Comparison of ENCODE assay signal across 11 mouse cellular contexts in genomic region chr4:98008814-98009368, GRCm38 (mm10).
A peak's percentile ranks its signal among the peaks of the same experiment; 100 is the strongest.
DNase-seq lines count a peak whose midpoint lies in the region; ATAC-seq lines count a peak whose summit lies in the region.
"Had no signal": no experiment of that assay in that cellular context is flagged by ENCODE, and none has a peak within 500 bp of the region (broad histone marks: within the 10 kb centered on the region; RNA-seq: fewer than 3 reads in every experiment).

No protein-coding gene starts in this region.

- H3K27ac ChIP-seq in hindbrain, embryonic 12.5 days = peak overlapping the region; percentile 25; the same call in 1 of the 2 replicates
- H3K27ac ChIP-seq in hindbrain, embryonic 10.5 days = no peak overlapping the region
- H3K27ac ChIP-seq in midbrain, embryonic 14.5 days (replicated peaks; ENCODE audit: low read depth, low read length) = no peak overlapping the region; the same call in 1 of the 2 replicates
- no peak overlapping the region for H3K27ac ChIP-seq in midbrain, embryonic 10.5 days (replicated peaks)
- H3K27ac ChIP-seq in forebrain, embryonic 16.5 days (ENCODE audit: low read length) = peak overlapping the region; percentile 80
- H3K27ac ChIP-seq in neural tube, embryonic 15.5 days (replicated peaks) = peak overlapping the region; percentile 68
- H3K27ac ChIP-seq: midbrain, embryonic 12.5 days had no signal

- DNase-seq in hindbrain, embryonic 10.5 days (ENCODE audit: low spot score) = no peak
- DNase-seq in midbrain, embryonic 14.5 days = peak; percentile 45
- no peak for DNase-seq in midbrain, embryonic 10.5 days (ENCODE audit: low spot score)
- no peak for DNase-seq in left cerebral cortex, adult 9 months (ENCODE audit: low spot score in 2 of 2)
- DNase-seq in c-Kit-positive CD71-positive TER-119-positive erythroid progenitor cells, embryonic 14.5 days (ENCODE audit: low spot score) = no peak
- DNase-seq: embryo, embryonic 11 days; thymus, postnatal 4 days had no signal

- H3K27me3 ChIP-seq in hindbrain, embryonic 12.5 days = no peaks in the 10 kb centered on the region
- H3K27me3 ChIP-seq in hindbrain, embryonic 10.5 days (ENCODE audit: insufficient read depth, poor library complexity, severe bottlenecking) = no peaks in the 10 kb centered on the region
- no peaks in the 10 kb centered on the region for H3K27me3 ChIP-seq in midbrain, embryonic 14.5 days (ENCODE audit: control insufficient read depth, insufficient read depth, low read length)
- peaks cover 6% of the 10 kb centered on the region; the same call in 1 of the 2 replicates for H3K27me3 ChIP-seq in midbrain, embryonic 10.5 days (ENCODE audit: low read depth, poor library complexity, severe bottlenecking)
- no peaks in the 10 kb centered on the region for H3K27me3 ChIP-seq in forebrain, embryonic 16.5 days (replicated peaks; ENCODE audit: control insufficient read depth, insufficient read depth, low read length)
- no peaks in the 10 kb centered on the region for H3K27me3 ChIP-seq in neural tube, embryonic 15.5 days (replicated peaks)
- H3K27me3 ChIP-seq: midbrain, embryonic 12.5 days had no signal

- H3K36me3 ChIP-seq in hindbrain, embryonic 12.5 days = no peaks in the 10 kb centered on the region
- no peaks in the 10 kb centered on the region for H3K36me3 ChIP-seq in hindbrain, embryonic 10.5 days
- no peaks in the 10 kb centered on the region for H3K36me3 ChIP-seq in midbrain, embryonic 14.5 days (ENCODE audit: control insufficient read depth, insufficient read depth, low read length)
- H3K36me3 ChIP-seq in midbrain, embryonic 10.5 days = no peaks in the 10 kb centered on the region
- H3K36me3 ChIP-seq in forebrain, embryonic 16.5 days (ENCODE audit: control insufficient read depth, insufficient read depth) = no peaks in the 10 kb centered on the region
- H3K36me3 ChIP-seq in neural tube, embryonic 15.5 days = no peaks in the 10 kb centered on the region
- H3K36me3 ChIP-seq: midbrain, embryonic 12.5 days had no signal

- H3K4me1 ChIP-seq in hindbrain, embryonic 12.5 days = peaks cover 13% of the 10 kb centered on the region
- peaks cover 13% of the 10 kb centered on the region for H3K4me1 ChIP-seq in hindbrain, embryonic 10.5 days (replicated peaks)
- H3K4me1 ChIP-seq in midbrain, embryonic 14.5 days (ENCODE audit: control insufficient read depth, insufficient read depth, low read length) = peaks cover 6% of the 10 kb centered on the region; the same call in 1 of the 2 replicates
- peaks cover 18% of the 10 kb centered on the region for H3K4me1 ChIP-seq in midbrain, embryonic 10.5 days
- H3K4me1 ChIP-seq in forebrain, embryonic 16.5 days (replicated peaks; ENCODE audit: control insufficient read depth, insufficient read depth, low read length) = peaks cover 28% of the 10 kb centered on the region
- H3K4me1 ChIP-seq in neural tube, embryonic 15.5 days = peaks cover 27% of the 10 kb centered on the region

- 65% methylated on average over 4 of the region's 4 CpGs for WGBS in hindbrain, embryonic 12.5 days
- 83% methylated on average over 4 of the region's 4 CpGs for WGBS in hindbrain, embryonic 10.5 days
- whole genome bisulfite sequencing in midbrain, embryonic 14.5 days = 52% methylated on average over 4 of the region's 4 CpGs
- 85% methylated on average over 4 of the region's 4 CpGs for WGBS in midbrain, embryonic 10.5 days
- 17% methylated on average over 4 of the region's 4 CpGs for WGBS in forebrain, embryonic 16.5 days
- WGBS in neural tube, embryonic 15.5 days = 20% methylated on average over 4 of the region's 4 CpGs

- no peaks in the 10 kb centered on the region for H3K9me3 ChIP-seq in hindbrain, embryonic 12.5 days (replicated peaks)
- no peaks in the 10 kb centered on the region for H3K9me3 ChIP-seq in hindbrain, embryonic 10.5 days
- no peaks in the 10 kb centered on the region for H3K9me3 ChIP-seq in midbrain, embryonic 14.5 days (ENCODE audit: control insufficient read depth, low read length)
- H3K9me3 ChIP-seq in midbrain, embryonic 10.5 days (replicated peaks) = no peaks in the 10 kb centered on the region
- no peaks in the 10 kb centered on the region for H3K9me3 ChIP-seq in forebrain, embryonic 16.5 days (ENCODE audit: control insufficient read depth, low read length)
- no peaks in the 10 kb centered on the region for H3K9me3 ChIP-seq in neural tube, embryonic 15.5 days (replicated peaks)
- H3K9me3 ChIP-seq: midbrain, embryonic 12.5 days had no signal

- no peak overlapping the region for H3K4me3 ChIP-seq in hindbrain, embryonic 12.5 days
- H3K4me3 ChIP-seq in hindbrain, embryonic 10.5 days = no peak overlapping the region
- no peak overlapping the region for H3K4me3 ChIP-seq in midbrain, embryonic 14.5 days (replicated peaks; ENCODE audit: low read depth, low read length)
- H3K4me3 ChIP-seq in midbrain, embryonic 10.5 days = no peak overlapping the region
- H3K4me3 ChIP-seq in forebrain, embryonic 16.5 days (replicated peaks; ENCODE audit: low read length) = no peak overlapping the region
- no peak overlapping the region for H3K4me3 ChIP-seq in neural tube, embryonic 15.5 days (replicated peaks)
- H3K4me3 ChIP-seq: midbrain, embryonic 12.5 days had no signal

- no peak for ATAC-seq in hindbrain, embryonic 12.5 days (ENCODE audit: low FRiP score)
- ATAC-seq in midbrain, embryonic 14.5 days (ENCODE audit: low FRiP score, low TSS enrichment) = no peak
- 0 out of 2 replicates have a peak, but pooled peaks have one; percentile 11 for ATAC-seq in forebrain, embryonic 16.5 days
- ATAC-seq in neural tube, embryonic 15.5 days (ENCODE audit: low FRiP score) = peak; percentile 36; the same call in 1 of the 2 replicates

- no peak overlapping the region for H3K9ac ChIP-seq in hindbrain, embryonic 12.5 days
- H3K9ac ChIP-seq in midbrain, embryonic 14.5 days (replicated peaks; ENCODE audit: low read length) = 0 out of 2 replicates have a peak overlapping the region, but pooled peaks have one; percentile 7
- H3K9ac ChIP-seq in forebrain, embryonic 16.5 days (replicated peaks; ENCODE audit: low read depth, low read length) = no peak overlapping the region
- no peak overlapping the region for H3K9ac ChIP-seq in neural tube, embryonic 15.5 days (replicated peaks)
- H3K9ac ChIP-seq: midbrain, embryonic 12.5 days had no signal

- H3K4me2 ChIP-seq in hindbrain, embryonic 12.5 days (replicated peaks) = no peak overlapping the region
- no peak overlapping the region for H3K4me2 ChIP-seq in midbrain, embryonic 14.5 days (ENCODE audit: low read length)
- H3K4me2 ChIP-seq in forebrain, embryonic 16.5 days (ENCODE audit: low read length) = peak overlapping the region; percentile 9; the same call in 1 of the 2 replicates
- H3K4me2 ChIP-seq in neural tube, embryonic 15.5 days = peak overlapping the region; percentile 20
- H3K4me2 ChIP-seq: midbrain, embryonic 12.5 days had no signal

Comparison
In these comparisons a context has a peak if more than half of its experiments do, and no peak if none do; other contexts are left out.
1. H3K27ac ChIP-seq: peak in hindbrain, embryonic 12.5 days (single experiment), forebrain, embryonic 16.5 days (single experiment) and neural tube, embryonic 15.5 days (single experiment); none in hindbrain, embryonic 10.5 days (single experiment), midbrain, embryonic 14.5 days (single experiment) and midbrain, embryonic 10.5 days (single experiment).
2. ATAC-seq: peak in forebrain, embryonic 16.5 days (single experiment) and neural tube, embryonic 15.5 days (single experiment); none in hindbrain, embryonic 12.5 days (single experiment) and midbrain, embryonic 14.5 days (single experiment).
3. H3K4me2 ChIP-seq: peak in forebrain, embryonic 16.5 days (single experiment) and neural tube, embryonic 15.5 days (single experiment); none in hindbrain, embryonic 12.5 days (single experiment) and midbrain, embryonic 14.5 days (single experiment).